Mouse (Mus musculus) ES-CJ7 (cell line): ENCODE measurements at regions not wholly inside any gene's neighbourhood (a gene's known extent, or its start where the extent isn't known, plus 50 kb on each side); places are given as distances from the start of the nearest gene placed in this dataset.

Source experiments
- DNase-seq: peaks from one replicate; pipeline ENCODE4 v3.0.0; 2011; ENCODE audit warnings: low read depth, low spot score

DNA sequence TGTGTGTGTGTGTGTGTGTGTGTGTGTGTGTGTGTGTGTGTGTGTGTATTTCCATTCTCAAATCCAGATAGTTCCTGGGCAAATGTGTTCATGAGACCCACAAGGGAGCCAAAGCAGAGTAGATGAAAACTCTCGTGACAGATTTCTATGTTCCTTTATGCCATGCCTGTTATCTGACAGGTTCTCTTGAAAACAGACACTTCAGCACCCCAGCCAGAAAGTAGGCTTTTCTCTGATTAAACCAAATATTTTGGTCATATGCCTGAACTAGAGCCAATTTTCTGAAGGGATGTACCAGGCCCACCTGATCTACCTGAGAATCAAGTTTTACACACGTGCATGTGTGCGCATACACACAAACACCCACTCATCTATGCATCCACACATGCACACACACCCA is 95.5 kb downstream of the Psat1 start:
- no peak for DNase-seq

- no peak for DNase-seq
Measured at GRCm38 (mm10) chr19:15850722-15851121, 96.4 kb downstream of the Psat1 start.

DNA sequence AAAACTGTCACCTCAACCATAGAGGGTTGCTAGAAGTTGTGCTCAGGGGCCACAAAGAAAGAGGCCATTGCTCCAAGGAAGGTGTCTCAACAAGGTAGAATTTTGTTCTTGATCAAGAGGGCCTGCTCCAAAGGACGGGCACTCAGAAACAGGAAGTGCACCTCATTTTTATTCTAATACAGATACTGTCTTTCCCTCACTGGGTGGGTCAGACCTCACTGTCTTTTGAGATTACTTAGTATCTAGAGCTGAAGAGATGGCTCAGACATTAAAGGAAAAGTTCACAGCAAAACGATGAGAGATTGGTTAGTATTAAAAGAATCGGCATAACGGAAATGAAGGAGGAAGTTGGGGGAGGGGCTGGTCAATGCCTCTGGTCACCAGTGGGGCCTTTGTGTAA is 97.9 kb downstream of the Psat1 start:
- DNase-seq: no peak

DNA sequence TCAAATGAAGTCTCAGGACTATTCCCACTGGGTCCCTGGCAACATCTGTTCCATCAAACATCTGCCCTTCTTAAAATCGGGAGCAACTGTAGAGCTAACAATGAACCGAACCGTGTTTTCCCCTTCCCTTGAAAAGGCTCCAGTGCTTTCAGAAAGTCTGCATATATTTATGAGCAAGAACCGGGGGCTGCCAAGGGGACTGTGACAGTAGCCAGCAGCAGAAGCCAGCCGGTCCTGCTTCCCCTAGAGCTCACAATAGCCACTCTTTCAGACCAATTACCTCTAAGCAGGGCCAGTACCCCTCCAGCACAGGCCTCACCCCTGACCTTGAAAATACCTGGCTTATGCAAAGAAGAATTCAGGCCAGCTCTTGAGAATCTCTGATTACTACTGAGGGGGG is 108.8 kb downstream of the Psat1 start:
- DNase-seq: no peak

- DNase-seq: no peak
Measured at GRCm38 (mm10) chr19:15837715-15838175, 109.4 kb downstream of the Psat1 start.

DNA sequence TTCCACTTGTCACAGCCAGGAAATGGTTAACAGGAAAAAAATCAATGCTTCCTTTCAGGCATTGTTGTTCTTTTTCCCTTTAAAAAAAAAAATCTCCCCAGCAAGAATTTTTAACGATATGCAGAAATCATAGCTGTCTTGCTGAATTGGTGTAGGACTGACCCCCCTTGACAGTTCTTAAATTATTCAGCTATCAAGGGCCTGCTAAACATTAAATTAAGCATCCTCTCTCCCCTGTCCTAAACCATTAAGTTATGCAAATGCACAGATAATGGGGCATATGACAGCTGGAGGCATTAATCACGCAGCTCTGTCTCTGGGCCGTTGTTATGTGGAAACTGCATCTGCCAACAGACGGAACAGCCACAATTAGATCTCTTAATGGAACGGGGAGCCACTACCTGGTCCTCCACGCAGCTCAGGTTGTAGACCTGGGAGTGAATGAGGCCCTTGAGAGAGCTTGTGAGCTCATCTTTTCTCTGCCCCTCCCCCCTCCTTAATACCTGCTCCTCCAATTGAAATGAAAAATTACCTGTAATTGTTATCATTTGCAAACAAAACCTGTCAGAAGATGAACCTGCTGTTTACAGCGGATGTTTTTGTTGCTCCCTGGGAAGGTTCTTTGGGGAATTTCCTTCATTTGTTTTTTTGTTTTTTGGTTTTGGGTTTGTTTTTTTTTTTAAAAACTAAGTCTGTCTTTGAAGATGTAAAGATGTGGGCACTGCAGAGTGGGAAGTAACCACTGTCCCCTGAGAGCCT is 110.0 kb downstream of the Psat1 start:
- no peak for DNase-seq

- no peak for DNase-seq
Measured at GRCm38 (mm10) chr19:15836201-15836955, 110.8 kb downstream of the Psat1 start.

- no peak for DNase-seq
Measured at GRCm38 (mm10) chr19:15830385-15830784, 116.8 kb downstream of the Psat1 start.

DNA sequence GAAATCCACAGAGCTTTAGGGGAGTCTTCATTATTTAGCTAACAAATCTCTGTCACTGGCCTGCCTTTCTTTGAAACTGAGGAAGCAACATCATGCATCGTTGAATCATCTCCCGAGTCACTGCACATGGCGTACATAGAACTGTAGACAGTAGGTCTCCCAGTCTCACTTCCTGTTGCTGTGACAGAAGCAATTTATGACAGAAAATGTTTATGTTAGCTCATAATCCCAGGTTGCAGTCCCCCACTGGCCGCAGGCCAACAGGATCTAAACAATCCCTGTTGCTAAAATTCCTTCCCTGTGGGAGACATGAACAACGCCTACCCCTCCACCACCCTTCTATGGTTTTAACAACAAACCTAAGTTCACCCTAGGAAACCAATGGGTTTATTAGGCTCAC is 118.0 kb downstream of the Psat1 start:
- no peak for DNase-seq

DNA sequence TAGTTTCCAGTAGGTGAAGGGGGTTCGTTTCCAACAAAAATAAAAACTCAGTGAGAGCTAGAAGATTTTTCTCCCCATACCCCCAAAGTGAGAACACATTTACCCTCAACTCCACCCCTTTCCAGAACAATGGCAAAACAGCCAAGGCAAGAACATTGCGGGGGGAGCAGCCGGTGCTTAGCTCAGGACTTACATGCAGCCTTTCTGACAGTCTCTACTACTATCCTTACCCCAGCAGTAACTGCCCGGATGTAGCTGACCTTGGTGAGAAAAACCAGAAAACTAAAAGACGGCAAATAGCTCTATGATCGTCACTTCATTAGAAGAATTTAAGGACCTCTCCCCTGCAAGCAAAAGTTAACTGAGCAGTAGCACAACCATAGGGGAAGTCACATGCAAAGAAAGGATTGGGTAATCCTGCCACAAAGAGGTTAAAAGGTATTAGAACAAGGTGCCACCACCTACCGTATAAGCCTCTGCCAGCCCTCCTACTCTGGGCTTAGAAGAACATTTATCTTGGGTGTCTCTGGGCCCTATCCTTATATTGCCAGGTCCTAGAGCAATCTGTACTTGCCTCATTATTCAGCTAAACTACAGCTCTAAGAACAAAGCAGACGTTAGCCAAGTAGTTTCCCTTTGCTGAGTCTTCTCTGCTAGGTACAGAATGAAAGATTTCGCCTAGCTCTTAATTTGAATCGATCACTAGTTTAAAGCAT is 119.0 kb downstream of the Psat1 start:
- no peak for DNase-seq

GRCm38 (mm10) chr19:15827120-15827989 is 119.8 kb downstream of the Psat1 start:
- no peak for DNase-seq

- DNase-seq: no peak
Measured at GRCm38 (mm10) chr19:15823688-15824371, 123.3 kb downstream of the Psat1 start.

- DNase-seq: no peak
Measured at GRCm38 (mm10) chr19:15820020-15820419, 127.1 kb downstream of the Psat1 start.

DNA sequence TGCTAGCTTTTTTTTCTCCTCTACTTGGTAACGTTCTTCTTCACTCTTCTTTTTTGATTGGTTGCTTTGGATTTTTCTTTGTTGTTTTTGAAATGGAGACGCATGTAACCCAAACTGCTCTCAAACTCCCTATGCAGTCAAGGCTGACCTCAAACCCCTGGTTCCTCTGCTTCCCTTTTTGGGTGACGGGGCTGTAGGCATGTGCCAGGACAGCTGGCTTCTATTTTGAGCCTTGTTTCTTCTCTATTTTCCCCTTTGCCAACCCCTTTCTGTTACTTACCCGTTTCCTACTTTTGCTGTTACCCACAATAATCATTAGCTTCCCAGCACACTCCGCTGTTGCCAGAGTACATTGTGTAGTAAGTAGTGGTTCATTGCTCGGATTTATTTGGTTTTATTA is 132.0 kb downstream of the Psat1 start:
- DNase-seq: no peak

DNA sequence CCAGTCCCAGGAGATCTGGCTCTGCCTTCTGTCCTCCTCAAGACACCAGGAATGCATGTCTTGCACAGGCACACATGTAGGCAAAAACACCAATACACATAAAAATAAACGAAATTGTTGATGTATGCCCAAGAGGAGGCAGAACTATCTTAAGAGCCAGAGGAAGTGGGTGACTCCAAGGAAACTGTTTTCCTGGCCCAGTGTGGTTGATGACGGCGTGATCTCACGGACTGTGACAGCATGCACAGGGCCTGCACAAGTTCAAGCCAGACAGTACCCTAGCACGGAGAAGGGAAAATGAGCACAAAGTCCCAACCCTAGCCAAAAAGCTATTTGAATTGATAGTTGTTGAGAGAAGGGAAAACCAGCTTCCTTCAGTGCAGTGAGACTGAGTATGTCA is 138.1 kb downstream of the Psat1 start:
- DNase-seq: no peak

GRCm38 (mm10) chr19:15807681-15808080 is 139.5 kb downstream of the Psat1 start:
- DNase-seq: no peak

DNA sequence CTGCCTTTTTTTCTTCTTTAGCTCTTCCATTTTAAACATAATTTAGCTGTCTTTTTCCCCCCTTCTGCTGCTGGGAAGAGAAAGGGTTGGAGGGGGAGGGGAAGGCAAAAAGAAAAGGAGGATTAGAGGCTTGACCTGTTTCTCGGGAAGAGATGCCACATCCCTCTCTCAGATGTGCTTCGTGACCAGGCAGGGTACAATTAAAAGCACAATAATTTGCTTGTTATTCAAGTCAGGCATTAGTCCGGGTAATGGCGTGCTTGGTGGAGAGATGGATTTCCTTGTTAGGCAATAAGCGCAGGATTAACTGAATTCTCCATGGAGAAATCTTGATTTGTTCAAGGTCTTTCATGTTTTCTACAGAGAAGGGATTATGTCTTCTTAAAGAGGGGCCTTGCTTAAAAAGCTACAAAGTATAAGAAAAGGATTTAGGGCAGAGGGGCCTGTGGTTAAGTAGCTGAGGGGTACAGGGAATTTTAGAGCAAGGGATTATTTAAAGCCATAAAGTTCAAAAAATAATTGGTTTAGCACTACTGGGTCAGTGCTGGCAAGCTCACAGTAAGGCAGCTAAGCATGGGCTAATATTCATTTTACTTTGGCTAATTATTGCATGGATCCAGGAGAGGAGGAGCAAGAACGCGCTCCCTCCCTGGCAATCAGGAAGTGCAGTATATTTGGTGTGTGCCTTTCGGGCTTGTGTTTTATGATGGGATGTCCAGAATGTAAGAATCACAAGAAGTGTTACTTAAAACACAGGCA is 143.8 kb downstream of the Psat1 start:
- DNase-seq: no peak

GRCm38 (mm10) chr19:15802641-15803040 is 144.5 kb downstream of the Psat1 start:
- no peak for DNase-seq

GRCm38 (mm10) chr19:15801811-15802486 is 145.2 kb downstream of the Psat1 start:
- DNase-seq: peak; percentile 84
